Mouse (Mus musculus) MEL (cell line): Measurements from ENCODE around the gene Lypd4.

ENCODE experiments used
- CHD1 ChIP-seq: IDR thresholded peaks from 2 replicates; pipeline ENCODE4 v1.6.1; 2012; ENCODE audit warnings: low read depth, mild to moderate bottlenecking, inconsistent platforms, low read length, improper control_type of control experiment
- CTCF ChIP-seq, 3 experiments: IDR thresholded peaks in 2 of 3; conservative IDR thresholded peaks in 1 of 3; 2 replicates each; pipeline ENCODE4 v1.5.1; 2011 to 2012; ENCODE audit warnings: low read length in 3 of 3, low read depth in 2 of 3, mild to moderate bottlenecking in 2 of 3, improper control_type of control experiment in 1 of 3, inconsistent platforms in 1 of 3, mixed read lengths in 1 of 3, moderate library complexity in 1 of 3; ENCODE audit not compliant: control insufficient read depth in 1 of 3, insufficient read depth in 1 of 3, poor library complexity in 1 of 3, severe bottlenecking in 1 of 3
- EP300 ChIP-seq, 2 experiments: IDR thresholded peaks; 2 replicates each; pipeline ENCODE4 v1.6.1; 2011; ENCODE audit warnings: improper control_type of control experiment in 2 of 2, low read length in 2 of 2, low read depth in 1 of 2, mild to moderate bottlenecking in 1 of 2
- GATA1 ChIP-seq: IDR thresholded peaks from 2 replicates; pipeline ENCODE4 v1.6.1; 2011; ENCODE audit warnings: low read depth, low read length, improper control_type of control experiment
- MAFK ChIP-seq: IDR thresholded peaks from 2 replicates; pipeline ENCODE4 v1.6.1; 2011; ENCODE audit warnings: low read depth, mild to moderate bottlenecking, low read length, improper control_type of control experiment, borderline replicate concordance
- POLR2AphosphoS5 ChIP-seq: IDR thresholded peaks from 2 replicates; pipeline ENCODE4 v1.6.1; 2012; ENCODE audit warnings: low read depth, borderline replicate concordance, mild to moderate bottlenecking, inconsistent platforms, low read length, moderate library complexity, mixed read lengths
- RAD21 ChIP-seq: IDR thresholded peaks from 2 replicates; pipeline ENCODE4 v1.6.1; 2011; ENCODE audit warnings: mild to moderate bottlenecking, low read depth, low read length, improper control_type of control experiment
- TBP ChIP-seq: IDR thresholded peaks from 2 replicates; pipeline ENCODE4 v1.8.0; 2011; ENCODE audit warnings: low read depth, low read length, improper control_type of control experiment
- TCF12 ChIP-seq: IDR thresholded peaks from 2 replicates; pipeline ENCODE4 v1.6.1; 2014; ENCODE audit warnings: low read depth, mild to moderate bottlenecking, inconsistent platforms, low read length, improper control_type of control experiment, moderate library complexity
- USF1 ChIP-seq: IDR thresholded peaks from 2 replicates; pipeline ENCODE4 v1.6.1; 2014; ENCODE audit warnings: low read depth, mild to moderate bottlenecking, inconsistent platforms, low read length, improper control_type of control experiment, moderate library complexity
- ZMIZ1 ChIP-seq: IDR thresholded peaks from 2 replicates; pipeline ENCODE4 v1.6.1; 2012; ENCODE audit warnings: low read depth, mild to moderate bottlenecking, inconsistent platforms, low read length, improper control_type of control experiment, moderate library complexity

DNA sequence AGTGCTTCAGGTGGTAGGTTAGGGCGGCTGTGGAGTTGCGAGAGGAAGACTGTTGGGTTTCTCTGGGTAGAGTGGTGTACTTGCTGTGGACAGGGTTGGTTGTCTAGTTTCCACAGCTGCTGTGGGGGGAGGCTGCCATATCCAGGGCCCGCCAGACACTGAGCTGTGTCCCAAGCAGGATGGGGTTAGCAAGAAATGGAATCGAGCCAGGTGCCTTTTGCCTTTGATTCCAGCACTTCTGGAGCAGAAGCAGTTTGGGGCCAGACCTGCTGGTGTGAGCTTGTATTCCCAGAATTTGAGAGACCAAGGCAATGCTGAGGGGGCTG is 16.5 kb upstream of the Lypd4 start:
- TF ChIP-seq CTCF (IDR thresholded peaks at IDR 0.05 in 2 of 3, conservative IDR thresholded peaks at IDR 0.05 in 1 of 3; ENCODE audit: control insufficient read depth in 1 of 3, insufficient read depth in 1 of 3, low read depth in 2 of 3, low read length in 3 of 3, poor library complexity in 1 of 3, severe bottlenecking in 1 of 3) (no peak), ZMIZ1 (no peak), MAFK (no peak), POLR2AphosphoS5 (no peak), GATA1 (no peak), USF1 (no peak), CHD1 (no peak), TBP (no peak), TCF12 (no peak), EP300 (IDR thresholded peaks at IDR 0.05; ENCODE audit: low read depth in 1 of 2, low read length in 2 of 2) (no peak), RAD21 (no peak)
